Mouse (Mus musculus): Measurements from ENCODE around the gene Mgat3.

- TF ChIP-seq CTCF (IDR thresholded peaks at IDR 0.05) (no peak), EP300 (IDR thresholded peaks at IDR 0.05) (no peak)
These were observed 74.6 kb downstream of the Mgat3 start for GRCm38 (mm10) chr15:80248135-80248534.
